Mouse (Mus musculus): ENCODE measurements around the gene Dmp1. TPM values are rescaled to one million over a fixed set of nuclear protein-coding genes. Genes with fewer than 3 reads are reported as not detected.

Dmp1 gene
- polyA plus RNA-seq, 1 experiment, result 3.4 TPM

DNA sequence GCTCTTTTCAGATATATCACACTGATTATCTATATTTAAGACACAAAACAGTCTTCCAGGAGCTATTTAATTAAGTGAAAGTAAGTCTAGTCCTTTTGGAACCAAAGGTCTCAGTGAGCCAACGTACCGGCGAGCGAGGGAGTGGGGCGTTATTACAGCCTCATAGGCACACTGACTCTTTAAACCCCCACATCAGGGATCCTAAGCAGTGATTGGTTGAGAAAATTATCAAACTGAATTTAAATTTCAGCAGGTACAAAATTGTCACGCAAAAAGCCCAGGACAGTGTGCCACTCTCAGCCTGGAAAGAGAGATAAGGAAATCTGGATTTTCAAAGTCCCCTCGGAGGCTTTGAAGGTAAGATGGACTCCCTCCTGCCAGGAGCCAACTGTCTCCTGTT is 32.0 kb upstream of the Dmp1 start, which contains the start of gene Dspp:
Gene Dspp (plus strand): TSS at position 301 of the 400 bp plus-strand sequence.
- Histone ChIP-seq H3K27me3 (ENCODE audit: control insufficient read depth, insufficient read depth, insufficient read length) (peaks cover 13% of the 10 kb centered on the region), H3K36me3 (ENCODE audit: control insufficient read depth, insufficient read depth) (no peaks in the 10 kb centered on the region), H3K4me3 (ENCODE audit: insufficient read depth, poor library complexity, severe bottlenecking) (no peak within 1 kb of the TSS), H3K79me2 (ENCODE audit: control insufficient read depth, insufficient read depth) (no peaks in the 10 kb centered on the region), H3K79me3 (ENCODE audit: low read depth) (no peaks in the 10 kb centered on the region), H3ac (ENCODE audit: control insufficient read depth, insufficient read length, low read depth) (no peak within 1 kb of the TSS)
- TF ChIP-seq CTCF (IDR thresholded peaks at IDR 0.05; ENCODE audit: control insufficient read depth, insufficient read depth, insufficient read length), result no peak
- no peak for TF ChIP-seq MYOG (IDR thresholded peaks at IDR 0.05; ENCODE audit: control insufficient read depth, extremely low read depth, insufficient read length)
- TF ChIP-seq MAX (IDR thresholded peaks at IDR 0.05), result no peak
- TF ChIP-seq FOSL1 (IDR thresholded peaks at IDR 0.05; ENCODE audit: insufficient read depth, low read length, poor library complexity, severe bottlenecking), result no peak
- no peak for TF ChIP-seq CEBPB (IDR thresholded peaks at IDR 0.05; ENCODE audit: low read depth)
- TF ChIP-seq USF1 (IDR thresholded peaks at IDR 0.05; ENCODE audit: low read depth), result no peak
- TF ChIP-seq MYOD1 (IDR thresholded peaks at IDR 0.05; ENCODE audit: control insufficient read depth, insufficient read length, low read depth), result no peak

DNA sequence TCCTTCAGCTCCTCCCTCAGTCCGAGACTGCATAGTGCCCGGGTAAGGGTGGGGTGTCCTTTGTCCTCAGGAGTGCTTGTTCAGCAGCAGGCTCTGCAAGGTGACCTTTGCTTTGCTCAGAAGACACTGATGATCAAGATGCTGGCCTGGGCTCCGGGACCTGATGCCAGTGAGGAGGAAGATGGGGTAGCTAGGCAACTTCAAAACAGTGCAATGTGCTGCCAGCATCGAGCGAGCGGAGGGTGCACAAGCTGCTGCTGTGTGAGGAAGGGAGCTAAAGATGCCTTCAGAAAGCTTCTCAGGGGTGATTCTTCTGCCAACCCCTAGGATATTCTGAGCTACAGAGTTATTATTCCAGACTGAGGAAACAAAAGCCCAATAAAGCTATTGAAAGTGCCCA is 29.3 kb upstream of the Dmp1 start:
- TF ChIP-seq FOSL1 (IDR thresholded peaks at IDR 0.05; ENCODE audit: insufficient read depth, low read length, poor library complexity, severe bottlenecking) (no peak), CTCF (IDR thresholded peaks at IDR 0.05; ENCODE audit: control insufficient read depth, insufficient read depth, insufficient read length) (no peak)
- no peaks in the 10 kb centered on the region for H3K79me3 ChIP-seq (ENCODE audit: low read depth)

DNA sequence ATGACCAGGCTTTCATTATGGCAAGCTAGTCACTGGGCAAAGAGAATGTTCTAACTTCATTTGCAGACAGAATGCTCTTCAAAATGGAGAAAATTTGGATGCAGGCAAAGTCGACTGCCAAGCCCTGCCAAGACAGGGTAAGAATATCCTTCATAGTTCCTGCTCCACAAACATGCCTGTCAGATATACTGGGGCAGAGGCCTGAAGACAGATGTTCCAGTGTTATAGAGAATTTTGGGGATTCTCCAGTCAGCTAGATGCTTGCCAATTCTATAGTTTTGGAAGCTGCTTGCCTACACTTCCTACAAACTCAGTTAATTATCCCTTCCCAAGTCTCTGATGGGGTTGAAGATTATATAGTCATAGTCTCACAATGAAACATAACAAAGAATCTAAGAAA is 18.7 kb upstream of the Dmp1 start:
- no peak for TF ChIP-seq FOSL1 (IDR thresholded peaks at IDR 0.05; ENCODE audit: insufficient read depth, low read length, poor library complexity, severe bottlenecking)
- no peak for TF ChIP-seq CTCF (IDR thresholded peaks at IDR 0.05; ENCODE audit: control insufficient read depth, insufficient read depth, insufficient read length)
- no peak for TF ChIP-seq CEBPB (IDR thresholded peaks at IDR 0.05; ENCODE audit: low read depth)
- TF ChIP-seq MAX (IDR thresholded peaks at IDR 0.05), result no peak
- no peak for TF ChIP-seq USF1 (IDR thresholded peaks at IDR 0.05; ENCODE audit: low read depth)
- TF ChIP-seq MYOD1 (IDR thresholded peaks at IDR 0.05; ENCODE audit: control insufficient read depth, insufficient read length, low read depth), result no peak
- no peak for TF ChIP-seq MYOG (IDR thresholded peaks at IDR 0.05; ENCODE audit: control insufficient read depth, extremely low read depth, insufficient read length)
- Histone ChIP-seq H3K79me3 (ENCODE audit: low read depth) (no peaks in the 10 kb centered on the region), H3ac (ENCODE audit: control insufficient read depth, insufficient read length, low read depth) (no peak overlapping the region), H3K27me3 (ENCODE audit: control insufficient read depth, insufficient read depth, insufficient read length) (no peaks in the 10 kb centered on the region), H3K79me2 (ENCODE audit: control insufficient read depth, insufficient read depth) (no peaks in the 10 kb centered on the region), H3K36me3 (ENCODE audit: control insufficient read depth, insufficient read depth) (no peaks in the 10 kb centered on the region), H3K4me3 (ENCODE audit: insufficient read depth, poor library complexity, severe bottlenecking) (no peak overlapping the region)

More for the DNA sequence above, 29.3 kb upstream of the Dmp1 start:
- H3K79me2 ChIP-seq (ENCODE audit: control insufficient read depth, insufficient read depth), result no peaks in the 10 kb centered on the region
- H3K27me3 ChIP-seq (ENCODE audit: control insufficient read depth, insufficient read depth, insufficient read length), result peaks cover 13% of the 10 kb centered on the region
- H3K4me3 ChIP-seq (ENCODE audit: insufficient read depth, poor library complexity, severe bottlenecking), result no peak overlapping the region
- no peaks in the 10 kb centered on the region for H3K36me3 ChIP-seq (ENCODE audit: control insufficient read depth, insufficient read depth)
- H3ac ChIP-seq (ENCODE audit: control insufficient read depth, insufficient read length, low read depth), result no peak overlapping the region

- no peaks in the 10 kb centered on the region for H3K27me3 ChIP-seq (ENCODE audit: control insufficient read depth, insufficient read depth, insufficient read length)
- H3K4me3 ChIP-seq (ENCODE audit: insufficient read depth, poor library complexity, severe bottlenecking), result no peak overlapping the region
- H3K36me3 ChIP-seq (ENCODE audit: control insufficient read depth, insufficient read depth), result no peaks in the 10 kb centered on the region
- H3K79me2 ChIP-seq (ENCODE audit: control insufficient read depth, insufficient read depth), result no peaks in the 10 kb centered on the region
- no peaks in the 10 kb centered on the region for H3K79me3 ChIP-seq (ENCODE audit: low read depth)
- TF ChIP-seq USF1 (IDR thresholded peaks at IDR 0.05; ENCODE audit: low read depth) (no peak), CTCF (IDR thresholded peaks at IDR 0.05; ENCODE audit: control insufficient read depth, insufficient read depth, insufficient read length) (no peak), CEBPB (IDR thresholded peaks at IDR 0.05; ENCODE audit: low read depth) (no peak), MYOD1 (IDR thresholded peaks at IDR 0.05; ENCODE audit: control insufficient read depth, insufficient read length, low read depth) (no peak), MAX (IDR thresholded peaks at IDR 0.05) (no peak), MYOG (IDR thresholded peaks at IDR 0.05; ENCODE audit: control insufficient read depth, extremely low read depth, insufficient read length) (no peak), FOSL1 (IDR thresholded peaks at IDR 0.05; ENCODE audit: insufficient read depth, low read length, poor library complexity, severe bottlenecking) (no peak)
- H3ac ChIP-seq (ENCODE audit: control insufficient read depth, insufficient read length, low read depth), result no peak overlapping the region
These were observed 15.1 kb upstream of the Dmp1 start for GRCm38 (mm10) chr5:104187281-104187680.

DNA sequence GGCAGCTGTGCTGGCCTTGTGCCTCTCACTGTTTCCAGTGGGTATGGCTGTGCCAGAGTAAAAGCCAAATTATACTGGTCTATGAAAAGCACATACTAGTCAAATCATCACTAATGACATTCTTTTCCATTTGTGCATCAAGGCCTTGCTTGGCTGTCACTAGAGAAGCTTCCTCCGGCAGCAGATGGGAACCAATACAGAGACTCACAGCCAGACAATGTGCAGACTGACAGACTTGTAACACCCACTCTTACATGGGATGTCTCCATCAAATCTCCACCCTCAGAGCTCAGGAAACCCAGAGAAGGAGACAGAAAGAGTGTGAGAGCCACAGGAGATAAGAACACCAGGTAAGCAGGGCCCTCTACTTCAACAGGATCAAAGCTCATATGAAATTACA is 7.3 kb upstream of the Dmp1 start:
- Histone ChIP-seq H3ac (ENCODE audit: control insufficient read depth, insufficient read length, low read depth) (no peak overlapping the region), H3K79me2 (ENCODE audit: control insufficient read depth, insufficient read depth) (no peaks in the 10 kb centered on the region), H3K36me3 (ENCODE audit: control insufficient read depth, insufficient read depth) (no peaks in the 10 kb centered on the region), H3K79me3 (ENCODE audit: low read depth) (no peaks in the 10 kb centered on the region), H3K27me3 (ENCODE audit: control insufficient read depth, insufficient read depth, insufficient read length) (no peaks in the 10 kb centered on the region), H3K4me3 (ENCODE audit: insufficient read depth, poor library complexity, severe bottlenecking) (no peak overlapping the region)
- TF ChIP-seq MYOD1 (IDR thresholded peaks at IDR 0.05; ENCODE audit: control insufficient read depth, insufficient read length, low read depth) (no peak), MAX (IDR thresholded peaks at IDR 0.05) (no peak), FOSL1 (IDR thresholded peaks at IDR 0.05; ENCODE audit: insufficient read depth, low read length, poor library complexity, severe bottlenecking) (no peak), CEBPB (IDR thresholded peaks at IDR 0.05; ENCODE audit: low read depth) (no peak), CTCF (IDR thresholded peaks at IDR 0.05; ENCODE audit: control insufficient read depth, insufficient read depth, insufficient read length) (no peak), MYOG (IDR thresholded peaks at IDR 0.05; ENCODE audit: control insufficient read depth, extremely low read depth, insufficient read length) (no peak), USF1 (IDR thresholded peaks at IDR 0.05; ENCODE audit: low read depth) (no peak)

Measured in C2C12 (cell line).